In genomic region chr16:90143760-90144516, GRCm38 (mm10) we compare ENCODE assay signal across 8 mouse cellular contexts. TPM values are rescaled to one million over a fixed set of nuclear protein-coding genes. Genes with fewer than 3 reads are reported as not detected.
A peak's percentile ranks its signal among the peaks of the same experiment; 100 is the strongest.
DNase-seq lines count a peak whose midpoint lies in the region; ATAC-seq lines count a peak whose summit lies in the region.

Gene Tiam1, minus strand, starts transcription at chr16:90143769.

- H3K4me3 ChIP-seq in intestine, embryonic 14.5 days (ENCODE audit: low read depth, low read length), result peak within 1 kb of the TSS; percentile 74

- intact Hi-C loops in left cerebral cortex, postnatal 10 days (cut with DNase I), result no loop called here

- peak; percentile 97 for ATAC-seq in intestine, embryonic 14.5 days (replicated peaks; ENCODE audit: low FRiP score, low TSS enrichment, low read depth)
- ATAC-seq in megakaryocyte progenitor cell, adult 5-6 weeks (replicated peaks; ENCODE audit: poor library complexity), result peak; percentile 71

- H3K4me2 ChIP-seq in intestine, embryonic 14.5 days (ENCODE audit: low read length), result peak within 1 kb of the TSS; percentile 97

- DNase-seq in adrenal gland, adult 8-10 months, result peak; percentile 94
- peak; percentile 97 for DNase-seq in embryo, embryonic 11.5 days (ENCODE audit: low read depth, low spot score)
- DNase-seq in gastrocnemius, postnatal 25 days, result peak; percentile 95
- DNase-seq in intestine, embryonic 14.5 days (ENCODE audit: low spot score), result peak; percentile 99
- peak; percentile 97 to 98 for DNase-seq in left cerebral cortex, postnatal 10 days (ENCODE audit: extremely low spot score in 1 of 2, low spot score in 2 of 2)
- DNase-seq in right cerebral cortex, postnatal 10 days (ENCODE audit: low spot score in 2 of 2), result peak; percentile 99
- peak; percentile 98 for DNase-seq in urinary bladder, postnatal 14 days (ENCODE audit: low spot score)

- H3K36me3 ChIP-seq in intestine, embryonic 14.5 days (ENCODE audit: control insufficient read depth, insufficient read depth, low read length), result no peaks in the 10 kb centered on the region

- no peaks in the 10 kb centered on the region for H3K9me3 ChIP-seq in intestine, embryonic 14.5 days (ENCODE audit: control insufficient read depth, low read length)

- peak within 1 kb of the TSS; percentile 69 for H3K9ac ChIP-seq in intestine, embryonic 14.5 days (ENCODE audit: low read length)

- under 1% methylated on average over 64 of the region's 64 CpGs for WGBS in intestine, embryonic 14.5 days

- peaks cover 11% of the 10 kb centered on the region for H3K4me1 ChIP-seq in intestine, embryonic 14.5 days (replicated peaks; ENCODE audit: control insufficient read depth, insufficient read depth, low read length)

- H3K27ac ChIP-seq in intestine, embryonic 14.5 days (ENCODE audit: low read depth), result peak within 1 kb of the TSS; percentile 81

- 0 out of 2 replicates have a peak, but pooled peaks cover 2% of the 10 kb centered on the region for H3K27me3 ChIP-seq in intestine, embryonic 14.5 days (replicated peaks; ENCODE audit: control insufficient read depth, insufficient read depth, low read length)

RNA-seq across cellular contexts. Expression of gene Tiam1, which starts in this region (rescaled TPM):
- 100 to 1,000 TPM in 1 of 4 experiments, 10 to 100 TPM in 3; 69.6 to 107 (median 85.5) TPM for total RNA-seq in adrenal gland, adult 8-10 months (2022)
- 1 to 10 TPM; 4.4 to 5.3 TPM for total RNA-seq in gastrocnemius, postnatal 25 days (2021)
- 21.4 and 23.3 TPM in 2 replicates for polyA plus RNA-seq in intestine, embryonic 14.5 days (2014; fragmentation: Nextera tagmentation; extraction: Ambion mirVana)
- 10 to 100 TPM; 84.7 to 95.1 TPM for total RNA-seq in left cerebral cortex, postnatal 10 days (2021)
- total RNA-seq in megakaryocyte progenitor cell, adult 5-6 weeks (2015), result 60.8 and 67.9 TPM in 2 replicates
- total RNA-seq in megakaryocyte progenitor cell, adult 5-6 weeks (2017), result 52.8 and 58.4 TPM in 2 replicates

Comparison
In these comparisons a context has a peak if more than half of its experiments do, and no peak if none do; other contexts are left out.
1. Peak in every context shown above with its lines: DNase-seq, ATAC-seq, H3K4me3 ChIP-seq and H3K27ac ChIP-seq.
2. RNA of gene Tiam1 (total RNA-seq): 84.7 to 95.1 TPM in left cerebral cortex, postnatal 10 days, 69.6 to 107 TPM in adrenal gland, adult 8-10 months and 52.8 to 67.9 TPM in megakaryocyte progenitor cell, adult 5-6 weeks; 4.4 to 5.3 TPM in gastrocnemius, postnatal 25 days; every median in the first group is over 4 times any median in the second.